Mouse (Mus musculus) erythroid progenitor cell, adult 5-6 weeks (primary cell): ENCODE measurements at regions not wholly inside any gene's neighbourhood (a gene's known extent, or its start where the extent isn't known, plus 50 kb on each side); places are given as distances from the start of the nearest gene placed in this dataset.

Experiments
- ATAC-seq: replicated peaks from 2 replicates; pipeline ENCODE4 v1.8.0; 2016; ENCODE audit warnings: moderate number of reproducible peaks, mild to moderate bottlenecking, moderate TSS enrichment, inconsistent platforms; ENCODE audit not compliant: poor library complexity, low FRiP score, severe bottlenecking

- ATAC-seq, result no peak
Measured at GRCm38 (mm10) chr13:107616775-107617174, 427.5 kb upstream of the Smim15 start.

- ATAC-seq, result no peak
Measured at GRCm38 (mm10) chr13:107608996-107609503, 435.2 kb upstream of the Smim15 start.

GRCm38 (mm10) chr13:107607294-107607693 lies 437.0 kb upstream of the Smim15 start:
- no peak for ATAC-seq

GRCm38 (mm10) chr13:107602149-107602548 lies 442.1 kb upstream of the Smim15 start:
- ATAC-seq, result no peak

GRCm38 (mm10) chr13:107601132-107601439 lies 443.2 kb upstream of the Smim15 start:
- no peak for ATAC-seq

GRCm38 (mm10) chr13:107600331-107601131 lies 443.7 kb upstream of the Smim15 start:
- ATAC-seq, result no peak

GRCm38 (mm10) chr13:107599094-107599644 lies 445.1 kb upstream of the Smim15 start:
- no peak for ATAC-seq

GRCm38 (mm10) chr13:107598391-107598790 lies 445.9 kb upstream of the Smim15 start:
- ATAC-seq, result no peak

GRCm38 (mm10) chr13:107597217-107597616 lies 447.0 kb upstream of the Smim15 start:
- ATAC-seq, result no peak

- no peak for ATAC-seq
Measured at GRCm38 (mm10) chr13:107596183-107596582, 448.1 kb upstream of the Smim15 start.

GRCm38 (mm10) chr13:107588399-107589002 lies 455.7 kb upstream of the Smim15 start:
- ATAC-seq, result no peak

- no peak for ATAC-seq
Measured at GRCm38 (mm10) chr13:107587678-107588077, 456.6 kb upstream of the Smim15 start.

GRCm38 (mm10) chr13:107585936-107586335 lies 458.3 kb upstream of the Smim15 start:
- ATAC-seq, result no peak

GRCm38 (mm10) chr13:107585353-107585752 lies 458.9 kb upstream of the Smim15 start:
- no peak for ATAC-seq

GRCm38 (mm10) chr13:107578968-107579367 lies 465.3 kb upstream of the Smim15 start:
- no peak for ATAC-seq

- ATAC-seq, result peak; percentile 54; the same call in 1 of the 2 replicates
Measured at GRCm38 (mm10) chr13:107577809-107578208, 466.4 kb upstream of the Smim15 start.

GRCm38 (mm10) chr13:107577272-107577671 lies 467.0 kb upstream of the Smim15 start:
- 0 out of 2 replicates have a peak, but pooled peaks have one; percentile 48 for ATAC-seq

GRCm38 (mm10) chr13:107576701-107577100 lies 467.5 kb upstream of the Smim15 start:
- ATAC-seq, result no peak

- ATAC-seq, result no peak
Measured at GRCm38 (mm10) chr13:107575025-107575424, 469.2 kb upstream of the Smim15 start.

GRCm38 (mm10) chr13:107573499-107574355 lies 470.5 kb upstream of the Smim15 start:
- no peak for ATAC-seq
